Mouse (Mus musculus): ENCODE measurements around the gene 4930579G24Rik. TPM values are rescaled to one million over a fixed set of nuclear protein-coding genes. Genes with fewer than 3 reads are reported as not detected.

The 4930579G24Rik gene
- polyA plus RNA-seq (2012; rRNA removed; ENCODE audit: low replicate concordance) = 0.26 and 0.47 TPM in 2 replicates

GRCm38 (mm10) chr3:79628561-79629415 lies at the start of gene 4930579G24Rik:
4930579G24Rik (plus strand) TSS chr3:79629079.

GRCm38 (mm10) chr3:79590863-79591792 lies 37.8 kb upstream of the 4930579G24Rik start, which contains the start of gene Ppid:
Ppid (plus strand) TSS chr3:79591342.

GRCm38 (mm10) chr3:79629416-79629730 lies 494 bp downstream of the 4930579G24Rik start, which contains the start of gene Etfdh:
Etfdh (minus strand) TSS chr3:79629500.

Other genes starting within 250 kb of the 4930579G24Rik start
- 0.41 and 1.4 TPM in 2 replicates for gene Fnip2, start 61.3 kb upstream of the 4930579G24Rik start, polyA plus RNA-seq (2012; rRNA removed; ENCODE audit: low replicate concordance)
- 1.2 and 1.4 TPM in 2 replicates for gene Ppid, start 37.7 kb upstream of the 4930579G24Rik start, polyA plus RNA-seq (2012; rRNA removed; ENCODE audit: low replicate concordance)
- 136 and 378 TPM in 2 replicates for gene Etfdh, start 421 bp downstream of the 4930579G24Rik start, polyA plus RNA-seq (2012; rRNA removed; ENCODE audit: low replicate concordance)
- not detected in 2 replicates for gene Rxfp1, start 108.8 kb downstream of the 4930579G24Rik start, polyA plus RNA-seq (2012; rRNA removed; ENCODE audit: low replicate concordance)
- 1.6 and 2.0 TPM in 2 replicates for gene Tmem144, start 223.7 kb downstream of the 4930579G24Rik start, polyA plus RNA-seq (2012; rRNA removed; ENCODE audit: low replicate concordance)